Mouse (Mus musculus) megakaryocyte, adult 5-6 weeks (primary cell): Measurements from ENCODE around the gene Cphx1. TPM values are rescaled to one million over a fixed set of nuclear protein-coding genes. Genes with fewer than 3 reads are reported as not detected.
A peak's percentile ranks its signal among the peaks of the same experiment; 100 is the strongest.
"Not testable (repeated sequence)": the region's sequence is repeated elsewhere in the genome, so short reads cannot be mapped to it uniquely, and the experiment has no call there.

Source experiments
- ATAC-seq: 2 replicates; pipeline ENCODE4 v1.8.0; 2016; ENCODE audit warnings: mild to moderate bottlenecking, inconsistent platforms; ENCODE audit not compliant: poor library complexity, severe bottlenecking
- total RNA-seq, 2 experiments: library from RNA; stranded (forward) in 1 of 2; stranded (reverse) in 1 of 2; fragments of 153-499, 151-499 nt in 1 of 2; fragments of 221-1000, 200-1000 nt in 1 of 2; gene quantifications; 2 replicates each; pipeline versions ENCODE4 v1.2.3 to v1.2.4; 2015 to 2017

Gene Cphx1
- total RNA-seq (2015) = not detected in 2 replicates
- not detected in 2 replicates for total RNA-seq (2017)

DNA sequence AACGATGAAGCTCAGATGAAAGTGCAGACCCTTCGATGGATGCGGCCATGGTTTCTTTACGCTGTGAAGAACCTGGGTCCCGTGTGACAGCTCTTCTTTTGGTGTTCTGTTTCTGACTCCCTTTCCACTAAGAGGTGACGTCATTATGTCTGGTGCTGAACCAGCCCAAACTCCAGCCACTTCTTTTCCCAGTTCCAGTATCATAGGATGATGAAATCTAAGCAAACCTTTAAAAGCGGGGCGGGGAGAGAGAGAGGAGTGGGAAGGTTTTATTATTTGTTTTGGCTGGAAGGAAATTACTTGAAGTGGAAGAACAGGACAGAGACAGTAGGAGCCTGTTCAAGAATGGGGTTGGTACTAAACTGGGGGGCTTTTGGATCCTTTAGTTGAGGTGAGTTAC, at the start of gene Cphx1:
TSS of gene Cphx1 (plus strand) at position 301 of the 400 bp plus-strand sequence.
- ATAC-seq = not testable (repeated sequence)

DNA sequence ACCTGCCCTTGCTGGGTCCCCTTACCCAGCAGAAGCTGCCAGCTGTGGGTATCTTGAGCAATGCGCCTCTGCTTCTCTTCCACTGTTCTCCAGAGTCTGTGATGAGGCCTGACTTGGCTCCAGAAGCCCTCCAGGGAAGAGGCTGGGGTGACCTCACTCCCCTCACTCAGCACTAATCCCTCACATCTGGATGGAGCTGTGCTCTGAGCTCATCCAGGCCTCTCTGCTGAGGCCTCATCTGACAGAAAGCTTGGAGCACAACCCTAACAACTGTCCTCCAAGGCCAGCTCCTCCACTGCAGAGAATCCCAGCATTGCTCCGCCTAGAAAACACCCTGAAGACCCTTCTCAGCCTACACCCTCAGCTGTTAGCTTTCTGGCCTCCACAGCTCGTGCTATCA, 43.5 kb upstream of the Cphx1 start:
- not testable (repeated sequence) for ATAC-seq

DNA sequence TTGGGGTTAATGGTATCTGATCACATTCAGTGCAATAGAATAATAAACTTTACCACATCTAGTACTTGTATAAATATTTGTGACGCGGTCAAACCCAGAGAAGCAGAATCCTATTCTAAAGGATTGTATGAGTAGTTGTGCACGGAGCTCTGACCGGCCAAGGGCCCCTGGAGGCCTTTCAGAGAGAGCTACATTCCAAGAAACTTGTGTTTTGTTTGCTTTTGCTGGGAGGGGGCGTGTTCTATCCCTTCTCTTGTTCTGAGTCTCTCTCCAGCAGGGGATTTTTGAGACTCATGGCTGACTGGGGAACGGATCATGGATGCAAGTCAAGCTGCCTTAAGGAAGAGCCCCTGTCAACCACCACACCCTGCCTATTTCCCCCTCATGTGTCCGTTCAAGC, 42.4 kb upstream of the Cphx1 start:
- ATAC-seq = not testable (repeated sequence)

DNA sequence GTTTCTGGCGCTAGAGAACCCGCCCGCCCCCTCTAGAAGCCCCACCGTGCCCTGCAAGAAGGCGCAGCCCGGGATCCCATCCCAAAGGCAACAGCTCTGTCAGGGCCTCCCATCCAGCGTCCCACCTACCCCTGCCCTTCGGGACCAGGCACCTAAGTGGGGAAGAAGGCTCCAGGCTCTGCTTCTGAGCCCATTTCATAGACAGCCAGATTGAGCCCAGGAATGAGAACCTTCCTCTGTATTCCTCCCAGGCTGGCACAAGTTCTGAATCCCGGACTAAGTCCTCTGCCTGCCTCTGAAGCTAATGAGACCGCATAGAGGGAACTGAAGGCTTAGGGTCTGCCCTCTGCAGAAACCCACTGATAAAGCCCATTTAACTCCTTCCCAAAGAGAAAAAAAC, 35.1 kb upstream of the Cphx1 start, which contains the start of gene Plac9a:
TSS of gene Plac9a (minus strand) at position 101 of the 400 bp plus-strand sequence.
- not testable (repeated sequence) for ATAC-seq

DNA sequence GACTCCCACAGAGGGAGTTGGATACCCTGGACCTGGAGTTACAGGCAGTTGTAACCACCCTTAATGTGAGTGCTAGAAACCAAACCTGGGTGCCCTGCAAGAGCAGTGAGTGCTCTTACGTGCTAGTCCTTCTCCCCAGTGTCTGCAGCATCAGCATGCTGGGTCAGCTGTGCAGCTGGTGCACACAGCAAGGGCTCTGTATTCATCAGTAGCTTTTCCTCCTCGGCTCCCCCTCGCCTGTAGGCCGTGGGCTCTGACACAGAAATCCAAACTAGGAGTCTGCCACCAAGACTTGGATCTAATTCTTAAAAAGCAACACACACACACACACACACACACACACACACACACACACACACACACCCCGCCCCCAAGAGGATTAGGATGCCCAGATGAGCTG, 32.9 kb upstream of the Cphx1 start:
- ATAC-seq = not testable (repeated sequence)

DNA sequence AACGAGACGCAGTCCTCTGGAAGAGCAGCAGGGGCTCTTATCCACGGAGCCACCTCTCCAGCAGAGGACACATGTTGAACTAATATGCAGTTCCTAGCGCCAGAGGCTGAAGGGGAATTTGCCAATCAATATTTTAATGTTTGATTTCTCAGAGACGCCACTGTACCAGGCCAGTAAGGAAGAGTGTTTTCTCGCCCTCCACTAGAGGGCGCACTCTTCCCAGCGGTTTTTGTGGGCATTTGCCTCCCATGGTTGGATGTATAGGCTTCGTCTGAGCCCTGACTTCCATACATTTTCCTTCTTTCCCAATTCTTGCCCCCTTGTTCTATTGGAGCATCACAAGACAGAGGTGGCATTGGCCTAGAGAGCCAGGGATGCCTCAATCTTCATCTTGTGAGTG, 30.8 kb upstream of the Cphx1 start:
- peak; percentile 51 for ATAC-seq

DNA sequence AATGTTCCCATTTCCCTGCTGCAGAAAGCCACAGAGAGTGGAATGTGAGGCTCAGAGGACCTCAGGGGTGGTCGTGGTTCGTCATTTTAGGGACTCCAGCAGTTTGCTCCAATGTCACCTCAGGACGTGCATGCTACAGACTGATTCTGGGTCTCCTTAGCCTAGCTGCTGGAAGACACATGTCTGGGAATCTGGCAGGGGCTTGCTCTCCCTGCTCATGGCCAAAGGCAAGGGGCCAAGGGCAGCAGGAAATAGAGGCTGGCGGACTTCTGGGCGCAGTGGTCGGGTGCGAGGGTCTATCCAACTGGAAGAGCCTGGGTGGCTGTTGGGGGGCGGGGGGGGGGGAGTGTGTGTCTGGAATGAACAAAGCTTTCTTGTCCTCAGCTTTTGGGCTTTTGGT, 29.1 kb upstream of the Cphx1 start:
- not testable (repeated sequence) for ATAC-seq

DNA sequence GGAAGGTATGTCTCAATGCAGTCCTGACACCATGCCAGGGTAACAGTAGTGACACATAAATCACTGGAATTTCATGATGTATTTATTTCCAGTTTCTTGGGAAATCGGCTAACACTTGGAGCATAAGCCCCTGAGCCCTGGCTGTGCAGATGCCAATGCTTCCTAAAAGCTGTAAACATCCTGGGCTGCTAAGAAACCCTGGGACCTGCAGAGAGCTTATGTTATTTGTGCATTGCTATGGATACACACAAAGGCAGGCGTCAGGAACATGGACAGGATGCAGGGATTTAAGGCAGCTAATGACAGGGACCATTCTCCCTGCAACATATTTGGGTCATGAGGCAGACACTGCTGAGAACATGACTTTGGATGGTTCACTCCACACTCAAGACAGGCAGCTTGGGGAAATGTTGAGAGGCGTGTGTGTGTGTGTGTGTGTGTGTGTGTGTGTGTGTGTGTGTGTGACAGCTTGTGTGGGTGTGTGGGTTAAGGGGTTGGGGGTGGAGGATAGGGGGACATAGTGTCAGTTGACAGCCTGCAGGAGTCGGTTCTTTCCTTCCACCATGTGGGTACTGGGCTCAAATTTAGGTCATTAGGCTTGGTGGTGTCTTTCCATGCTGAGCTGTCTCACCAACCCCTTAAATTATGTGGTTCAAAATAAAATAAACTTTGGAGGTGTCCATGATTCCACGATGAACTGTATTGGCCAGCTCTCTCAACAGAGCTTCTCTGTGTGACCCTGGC, 19.5 kb upstream of the Cphx1 start:
- ATAC-seq = not testable (repeated sequence)

DNA sequence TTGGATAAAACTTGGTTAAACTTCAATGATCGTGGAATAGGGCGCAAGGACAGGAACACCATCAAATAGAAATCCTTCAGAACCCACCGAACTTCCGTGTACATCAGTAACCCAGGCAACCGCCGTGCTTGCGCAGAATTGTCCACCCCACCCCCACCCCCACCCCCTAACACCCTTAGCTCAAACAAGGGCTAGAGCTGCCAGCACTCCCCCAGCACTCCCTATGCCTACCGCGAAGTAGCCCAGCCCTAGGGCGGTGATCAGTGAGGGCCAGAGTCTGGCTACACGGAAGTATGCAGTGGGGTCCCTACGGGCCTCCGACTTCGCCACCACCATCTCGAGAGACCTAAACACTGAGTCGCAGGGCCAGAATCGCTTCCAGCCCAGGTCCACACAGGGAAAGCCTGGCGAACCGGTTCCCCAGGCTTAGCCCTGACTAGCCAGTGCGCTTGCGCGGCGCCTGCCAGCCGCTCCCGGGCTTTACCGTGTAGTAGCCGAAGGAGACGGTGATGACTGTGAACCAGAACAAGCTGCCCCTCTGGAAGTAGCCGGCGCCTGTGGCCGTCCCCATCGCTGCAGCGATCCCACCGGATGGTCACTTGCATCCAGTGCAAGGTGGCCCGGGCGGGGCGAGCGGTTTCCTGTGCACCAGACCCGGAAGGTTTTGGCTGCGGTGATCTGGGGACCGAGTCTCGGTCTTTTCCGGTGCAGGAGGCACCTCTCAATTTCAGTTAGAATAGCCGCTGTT, 11.1 kb upstream of the Cphx1 start:
- ATAC-seq = peak; percentile 81

DNA sequence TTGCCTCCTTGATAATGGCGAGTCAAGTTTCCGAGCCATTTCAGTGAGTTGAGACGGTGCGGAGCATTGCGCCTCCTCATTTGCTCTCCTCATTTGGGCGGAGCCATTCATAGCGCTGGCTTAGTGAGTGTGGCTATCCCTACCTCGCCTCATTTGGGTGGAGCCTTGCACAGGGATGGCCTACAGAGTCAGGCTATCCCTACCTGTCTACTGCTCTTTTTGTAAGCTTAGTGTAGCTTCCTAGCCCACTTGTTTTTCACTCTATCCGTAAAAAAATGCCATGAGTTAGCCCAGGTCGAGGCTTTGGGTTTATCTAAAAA, 10.6 kb upstream of the Cphx1 start, which contains the start of gene Tmem254a:
TSS of gene Tmem254a (minus strand) at position 111 of the 320 bp plus-strand sequence.
- peak; percentile 84 for ATAC-seq

DNA sequence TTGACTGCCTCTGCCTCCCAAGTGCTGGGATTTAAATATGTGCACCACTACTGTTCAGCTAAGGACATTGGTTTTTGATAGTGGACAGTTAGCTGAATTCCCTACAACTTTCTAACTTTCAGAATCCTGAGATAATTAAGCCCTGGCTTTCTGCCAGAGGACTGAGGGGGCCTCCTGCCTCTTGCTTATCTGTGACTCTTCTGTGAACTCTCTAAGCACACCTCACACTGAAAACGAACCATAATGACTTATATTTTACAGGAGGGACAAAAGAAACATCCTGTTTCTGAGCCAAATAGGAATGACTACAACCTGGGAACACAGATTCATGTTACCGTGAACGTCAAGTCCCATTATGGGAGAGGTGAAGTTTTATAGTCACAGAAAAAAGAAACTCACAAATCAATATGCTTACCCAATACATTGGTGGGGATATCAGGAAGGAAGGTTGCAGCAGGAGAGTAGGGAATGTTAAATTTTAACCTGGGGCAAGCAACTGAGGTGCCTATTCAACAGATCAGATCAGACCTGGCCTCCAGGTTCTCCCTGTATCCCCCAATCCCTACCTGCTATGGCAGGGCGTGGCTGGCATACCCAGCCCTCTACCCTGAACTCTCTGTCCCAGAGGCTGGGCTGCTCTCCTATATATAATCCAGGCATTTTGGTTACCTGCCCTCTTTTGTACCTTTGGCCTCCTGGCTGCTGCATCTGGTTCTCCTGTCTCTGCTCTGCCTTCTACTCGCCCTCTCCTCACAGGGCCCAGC, 1.1 kb upstream of the Cphx1 start:
- ATAC-seq = not testable (repeated sequence)

DNA sequence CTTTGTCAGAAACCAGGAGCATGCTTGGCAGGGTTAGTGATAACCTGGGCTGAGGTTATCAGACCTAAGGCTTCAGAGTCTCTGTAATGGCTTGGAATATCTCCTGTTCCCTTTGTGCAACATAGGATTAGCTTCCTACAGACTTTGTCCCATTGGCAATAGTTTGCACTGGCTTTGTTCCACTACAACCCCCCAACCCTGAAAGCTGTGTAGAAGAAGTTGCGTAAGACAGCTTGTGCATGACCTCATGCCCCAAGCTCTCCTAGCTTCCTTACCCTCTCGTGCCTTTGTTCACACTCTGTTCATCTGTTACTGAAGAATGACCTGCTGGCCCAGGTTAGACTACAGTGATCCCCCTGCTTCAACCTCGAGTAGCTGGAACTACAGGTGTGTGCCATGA, 19.8 kb downstream of the Cphx1 start:
- ATAC-seq = not testable (repeated sequence)

DNA sequence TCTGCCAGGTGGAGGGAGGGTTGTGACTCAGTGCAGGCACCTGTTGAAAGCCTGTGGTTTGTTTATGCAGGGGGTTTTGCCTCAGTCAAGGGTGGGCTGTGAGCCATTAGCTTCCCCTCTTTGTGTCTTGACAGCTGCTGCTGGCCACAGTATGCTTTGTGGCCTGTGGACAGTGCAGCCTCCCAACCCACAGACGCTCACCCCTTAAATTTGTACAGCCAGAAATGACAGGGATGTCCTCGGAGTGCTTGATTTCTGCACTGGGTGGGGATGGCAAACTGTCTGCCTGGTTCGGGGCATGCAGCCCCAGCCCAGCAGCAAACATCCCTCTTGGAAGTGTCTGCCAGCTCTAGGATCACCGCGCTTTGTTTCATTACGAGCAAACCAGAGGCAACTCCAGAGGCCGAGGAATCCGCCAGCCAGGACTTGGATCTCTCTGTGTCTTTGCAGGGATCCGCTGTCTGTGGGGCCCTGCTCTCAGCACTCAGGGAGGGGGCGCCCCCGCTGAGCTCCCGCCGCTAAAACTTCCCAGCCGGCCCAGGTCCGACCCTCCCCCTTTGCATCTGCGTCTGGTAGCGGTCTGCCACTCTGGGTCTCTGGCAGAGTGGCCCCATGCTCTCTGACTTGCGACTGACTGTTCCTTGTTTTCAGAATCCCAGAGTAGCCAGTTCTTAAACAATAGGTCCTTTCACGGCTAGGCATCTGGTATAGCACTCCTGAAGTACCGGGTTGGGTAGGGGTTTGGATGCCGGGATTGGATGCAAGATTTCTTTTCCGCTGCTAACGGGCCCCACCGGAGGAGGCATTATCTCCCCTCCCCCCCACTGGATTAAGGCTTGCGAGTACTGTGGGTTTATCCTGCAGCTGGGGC, 40.5 kb downstream of the Cphx1 start, which contains the start of gene Duxbl1:
TSS of gene Duxbl1 (plus strand) at position 207 of the 871 bp plus-strand sequence.
- ATAC-seq = not testable (repeated sequence)

DNA sequence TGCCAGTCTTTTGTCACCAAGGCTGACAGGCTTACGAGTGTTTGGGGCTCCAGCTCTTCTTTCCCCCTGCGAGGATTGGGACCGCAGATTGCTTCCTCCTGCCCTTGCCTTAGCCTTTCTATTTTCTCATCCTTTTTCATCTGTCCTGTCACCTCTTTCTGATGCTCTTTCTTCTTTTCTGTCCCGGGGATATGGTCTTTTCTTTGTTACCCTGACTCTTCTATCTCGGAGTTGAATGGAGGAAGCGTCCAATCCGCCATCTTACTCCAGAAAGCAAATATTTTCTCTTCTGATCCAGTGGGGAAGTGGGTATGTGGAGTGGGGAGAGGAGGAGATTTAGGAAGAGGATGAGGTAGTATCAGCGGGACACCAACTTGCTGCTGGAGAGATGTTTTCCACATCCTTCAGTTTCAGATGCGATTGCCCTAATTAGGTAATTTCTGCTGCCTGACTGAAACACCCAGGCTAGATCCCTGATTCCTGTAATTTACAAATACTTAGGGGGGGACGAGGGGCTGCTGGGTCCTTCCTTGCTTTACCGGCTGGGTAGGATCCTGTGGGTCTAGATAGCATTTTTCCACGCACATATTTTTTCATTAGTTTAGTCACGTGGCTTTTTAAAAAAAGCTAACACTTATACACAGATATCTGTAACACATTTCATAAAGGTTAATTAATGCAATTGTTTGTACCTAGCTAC, 41.3 kb downstream of the Cphx1 start:
- ATAC-seq = not testable (repeated sequence)

DNA sequence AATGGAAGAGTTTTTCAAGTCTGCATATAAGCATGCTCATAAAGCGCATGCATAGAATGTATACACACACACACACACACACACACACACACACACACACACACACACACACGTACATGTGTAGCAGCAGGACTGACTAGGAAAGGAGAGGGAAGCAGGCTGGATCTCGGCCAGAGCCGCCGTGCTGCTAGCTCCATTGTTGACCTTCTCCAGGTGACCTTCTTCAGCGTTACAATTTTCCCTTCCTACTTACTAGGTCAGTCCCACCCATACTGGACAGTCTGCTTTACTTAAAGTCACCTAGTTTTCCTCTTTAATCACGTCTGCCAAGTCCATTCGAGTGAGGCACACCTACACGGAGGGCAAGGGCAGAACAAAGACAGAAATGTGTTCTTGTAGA, 43.8 kb downstream of the Cphx1 start:
- ATAC-seq = not testable (repeated sequence)
